ENCODE assay signal across 22 mouse cellular contexts in the genomic region with DNA sequence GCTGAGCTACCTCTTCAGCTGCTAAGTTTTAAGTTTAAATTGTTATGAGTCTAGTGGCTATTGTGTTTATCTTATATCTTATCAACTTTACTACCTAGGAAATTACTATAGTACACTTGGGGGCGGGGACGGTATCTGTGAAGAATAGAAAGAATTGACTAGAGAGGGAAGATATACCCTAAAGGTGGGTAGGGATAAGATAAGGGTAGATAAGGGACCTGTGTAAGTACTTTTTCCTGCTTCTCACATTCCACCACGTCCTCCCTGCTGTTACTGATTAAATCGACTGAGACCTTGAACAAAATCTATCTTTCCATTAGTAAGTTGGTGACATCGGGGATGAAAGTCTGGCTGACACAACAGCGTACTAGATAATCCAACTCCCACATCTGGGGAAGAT.
DNase-seq lines count a peak whose midpoint lies in the region; ATAC-seq and TF ChIP-seq lines count a peak whose summit lies in the region.
"Had no signal": no experiment of that assay in that cellular context is flagged by ENCODE, and none has a peak within 500 bp of the region (broad histone marks: within the 10 kb centered on the region; RNA-seq: fewer than 3 reads in every experiment).

No protein-coding gene starts in this region.

- H3K4me1 ChIP-seq in intestine, embryonic 15.5 days (replicated peaks): peaks cover 34% of the 10 kb centered on the region
- peaks cover 10% of the 10 kb centered on the region; the same call in 1 of the 2 replicates for H3K4me1 ChIP-seq in intestine, postnatal 0 days (replicated peaks; ENCODE audit: control insufficient read depth, insufficient read depth, low read length)
- peaks cover 23% of the 10 kb centered on the region for H3K4me1 ChIP-seq in intestine, embryonic 16.5 days (ENCODE audit: control insufficient read depth, insufficient read depth, low read length)
- H3K4me1 ChIP-seq in hindbrain, embryonic 13.5 days (replicated peaks): peaks cover 19% of the 10 kb centered on the region

- peak; percentile 78 for ATAC-seq in intestine, embryonic 15.5 days
- ATAC-seq in intestine, postnatal 0 days: no peak
- peak; percentile 74 for ATAC-seq in intestine, embryonic 16.5 days
- ATAC-seq in hindbrain, embryonic 13.5 days (ENCODE audit: low FRiP score): no peak
- ATAC-seq: activated CD4-positive, CD25-positive, alpha-beta regulatory T cell, adult 4 months; CD4-positive, CD25-positive, alpha-beta regulatory T cell, adult 4 months; forebrain, embryonic 15.5 days; hindbrain, postnatal 0 days; inflammation-experienced regulatory T-cells, adult 6 months had no signal

- H3K27ac ChIP-seq in intestine, embryonic 15.5 days: no peak overlapping the region; the same call in 1 of the 2 replicates
- H3K27ac ChIP-seq in intestine, postnatal 0 days (ENCODE audit: low read depth, low read length): no peak overlapping the region
- no peak overlapping the region for H3K27ac ChIP-seq in intestine, embryonic 16.5 days (ENCODE audit: low read length)
- no peak overlapping the region for H3K27ac ChIP-seq in hindbrain, embryonic 13.5 days
- H3K27ac ChIP-seq: embryonic facial prominence, embryonic 12.5 days; embryonic facial prominence, embryonic 15.5 days; forebrain, embryonic 12.5 days; forebrain, embryonic 15.5 days; heart, adult 2 months; hindbrain, embryonic 10.5 days; hindbrain, embryonic 14.5 days; hindbrain, postnatal 0 days had no signal

- 60% methylated on average over 6 of the region's 6 CpGs for WGBS in intestine, embryonic 15.5 days
- 33% methylated on average over 6 of the region's 6 CpGs for WGBS in intestine, postnatal 0 days
- 60% methylated on average over 6 of the region's 6 CpGs for WGBS in intestine, embryonic 16.5 days
- WGBS in hindbrain, embryonic 13.5 days: 92% methylated on average over 6 of the region's 6 CpGs

- no peaks in the 10 kb centered on the region for H3K9me3 ChIP-seq in intestine, embryonic 15.5 days
- no peaks in the 10 kb centered on the region for H3K9me3 ChIP-seq in intestine, postnatal 0 days (ENCODE audit: control insufficient read depth)
- H3K9me3 ChIP-seq in intestine, embryonic 16.5 days (ENCODE audit: control insufficient read depth, low read length): no peaks in the 10 kb centered on the region
- no peaks in the 10 kb centered on the region for H3K9me3 ChIP-seq in hindbrain, embryonic 13.5 days
- H3K9me3 ChIP-seq: embryonic facial prominence, embryonic 12.5 days; embryonic facial prominence, embryonic 15.5 days; forebrain, embryonic 12.5 days; forebrain, embryonic 15.5 days; hindbrain, embryonic 10.5 days had no signal

- no peak for TF ChIP-seq CTCF in intestine, postnatal 0 days (IDR thresholded peaks at IDR 0.05; ENCODE audit: low read depth)

- no peak overlapping the region for H3K4me2 ChIP-seq in intestine, embryonic 15.5 days (replicated peaks)
- no peak overlapping the region for H3K4me2 ChIP-seq in intestine, postnatal 0 days (replicated peaks; ENCODE audit: low read depth)
- H3K4me2 ChIP-seq in intestine, embryonic 16.5 days (ENCODE audit: low read depth, low read length): no peak overlapping the region
- no peak overlapping the region for H3K4me2 ChIP-seq in hindbrain, embryonic 13.5 days
- H3K4me2 ChIP-seq: embryonic facial prominence, embryonic 12.5 days; embryonic facial prominence, embryonic 15.5 days; forebrain, embryonic 12.5 days; forebrain, embryonic 15.5 days; heart, embryonic 11.5 days; hindbrain, embryonic 14.5 days had no signal

- no peak overlapping the region for H3K4me3 ChIP-seq in intestine, embryonic 15.5 days (replicated peaks)
- no peak overlapping the region for H3K4me3 ChIP-seq in intestine, postnatal 0 days (ENCODE audit: low read depth, low read length)
- H3K4me3 ChIP-seq in intestine, embryonic 16.5 days (ENCODE audit: low read length): no peak overlapping the region
- no peak overlapping the region for H3K4me3 ChIP-seq in hindbrain, embryonic 13.5 days
- H3K4me3 ChIP-seq: embryonic facial prominence, embryonic 12.5 days; embryonic facial prominence, embryonic 15.5 days; forebrain, embryonic 12.5 days; forebrain, embryonic 15.5 days; heart, adult 2 months; hindbrain, embryonic 10.5 days had no signal

- H3K9ac ChIP-seq in intestine, embryonic 15.5 days: no peak overlapping the region
- no peak overlapping the region for H3K9ac ChIP-seq in intestine, postnatal 0 days (ENCODE audit: low read depth, low read length)
- H3K9ac ChIP-seq in intestine, embryonic 16.5 days (ENCODE audit: low read depth, low read length): no peak overlapping the region
- no peak overlapping the region for H3K9ac ChIP-seq in hindbrain, embryonic 13.5 days
- H3K9ac ChIP-seq: embryonic facial prominence, embryonic 12.5 days; embryonic facial prominence, embryonic 15.5 days; forebrain, embryonic 12.5 days; forebrain, embryonic 15.5 days; hindbrain, embryonic 14.5 days had no signal

- peak; percentile 0 for DNase-seq in cerebellum, adult 11-12 months
- DNase-seq in cerebellum, postnatal 4 days (ENCODE audit: low spot score in 2 of 2): no peak
- DNase-seq: adrenal gland, postnatal 25 days; cerebellum, adult 8-10 months; cerebellum, postnatal 14 days; gastrocnemius, postnatal 36 days had no signal

- H3K27me3 ChIP-seq in intestine, embryonic 15.5 days (replicated peaks): no peaks in the 10 kb centered on the region
- H3K27me3 ChIP-seq in intestine, postnatal 0 days (replicated peaks; ENCODE audit: control insufficient read depth, insufficient read depth, low read length): no peaks in the 10 kb centered on the region
- no peaks in the 10 kb centered on the region for H3K27me3 ChIP-seq in intestine, embryonic 16.5 days (replicated peaks; ENCODE audit: control insufficient read depth, insufficient read depth, low read length)
- H3K27me3 ChIP-seq in hindbrain, embryonic 13.5 days: no peaks in the 10 kb centered on the region
- H3K27me3 ChIP-seq: embryonic facial prominence, embryonic 12.5 days; embryonic facial prominence, embryonic 15.5 days; forebrain, embryonic 12.5 days; forebrain, embryonic 15.5 days had no signal

- peaks cover 9% of the 10 kb centered on the region for H3K36me3 ChIP-seq in intestine, embryonic 15.5 days
- H3K36me3 ChIP-seq in intestine, postnatal 0 days (ENCODE audit: control insufficient read depth, insufficient read depth): peaks cover 86% of the 10 kb centered on the region
- peaks cover 21% of the 10 kb centered on the region for H3K36me3 ChIP-seq in intestine, embryonic 16.5 days (ENCODE audit: control insufficient read depth, insufficient read depth, low read length)
- peaks cover 22% of the 10 kb centered on the region for H3K36me3 ChIP-seq in hindbrain, embryonic 13.5 days
- H3K36me3 ChIP-seq: forebrain, embryonic 15.5 days had no signal

Comparison
In these comparisons a context has a peak if more than half of its experiments do, and no peak if none do; other contexts are left out.
1. ATAC-seq: peak in intestine, embryonic 15.5 days (single experiment) and intestine, embryonic 16.5 days (single experiment); none in intestine, postnatal 0 days (single experiment) and hindbrain, embryonic 13.5 days (single experiment).